Mouse (Mus musculus): ENCODE results near the gene Ndnf.

DNA sequence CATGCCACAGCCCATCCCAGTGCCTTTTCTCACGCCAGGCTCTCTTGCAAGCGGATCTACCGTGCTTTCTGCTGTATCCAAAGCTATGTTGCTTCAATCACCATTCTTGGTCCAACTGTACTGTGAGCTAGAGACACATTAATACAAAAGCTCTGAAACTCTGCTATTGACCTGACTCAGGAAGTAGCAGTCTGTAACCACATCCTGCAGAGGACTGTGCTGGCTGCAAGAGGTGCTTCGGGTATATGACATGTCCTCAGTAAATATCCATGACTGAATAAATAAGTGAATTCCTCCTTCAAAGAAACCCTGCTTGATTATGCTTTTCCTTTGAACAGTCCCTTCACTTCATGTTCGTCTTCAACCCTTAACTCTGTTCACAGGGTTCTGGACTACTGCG is 23.7 kb upstream of the Ndnf start:
- TF ChIP-seq CTCF (IDR thresholded peaks at IDR 0.05) = no peak
- no peak for TF ChIP-seq EP300 (IDR thresholded peaks at IDR 0.05)

Measured in lung, postnatal 0 days (tissue).